Mouse (Mus musculus): Measurements from ENCODE around the gene Prkab2. TPM values are rescaled to one million over a fixed set of nuclear protein-coding genes. Genes with fewer than 3 reads are reported as not detected.

Prkab2 gene
- polyA plus RNA-seq, 1 experiment: 8.3 TPM

GRCm38 (mm10) chr3:97666154-97666553 is 8.2 kb downstream of the Prkab2 start:
- Histone ChIP-seq H3K4me1 (ENCODE audit: control insufficient read depth, insufficient read depth, low read length) (no peaks in the 10 kb centered on the region), H3K4me3 (replicated peaks; ENCODE audit: extremely low read depth, low read depth, low read length) (no peak overlapping the region)
- DNase-seq: no peak
- TF ChIP-seq POLR2A (IDR thresholded peaks at IDR 0.05; ENCODE audit: borderline replicate concordance, extremely low read depth, low read depth, low read length) (no peak), CTCF (IDR thresholded peaks at IDR 0.05; ENCODE audit: insufficient read depth, low read length) (no peak)
- WGBS: 63% methylated on average over 8 of the region's 8 CpGs

GRCm38 (mm10) chr3:97667093-97667675 is 9.2 kb downstream of the Prkab2 start:
- Histone ChIP-seq H3K4me3 (replicated peaks; ENCODE audit: extremely low read depth, low read depth, low read length) (no peak overlapping the region), H3K4me1 (ENCODE audit: control insufficient read depth, insufficient read depth, low read length) (no peaks in the 10 kb centered on the region)
- no peak for DNase-seq
- WGBS: 70% methylated on average over 14 of the region's 14 CpGs
- TF ChIP-seq POLR2A (IDR thresholded peaks at IDR 0.05; ENCODE audit: borderline replicate concordance, extremely low read depth, low read depth, low read length) (no peak), CTCF (IDR thresholded peaks at IDR 0.05; ENCODE audit: insufficient read depth, low read length) (no peak)

DNA sequence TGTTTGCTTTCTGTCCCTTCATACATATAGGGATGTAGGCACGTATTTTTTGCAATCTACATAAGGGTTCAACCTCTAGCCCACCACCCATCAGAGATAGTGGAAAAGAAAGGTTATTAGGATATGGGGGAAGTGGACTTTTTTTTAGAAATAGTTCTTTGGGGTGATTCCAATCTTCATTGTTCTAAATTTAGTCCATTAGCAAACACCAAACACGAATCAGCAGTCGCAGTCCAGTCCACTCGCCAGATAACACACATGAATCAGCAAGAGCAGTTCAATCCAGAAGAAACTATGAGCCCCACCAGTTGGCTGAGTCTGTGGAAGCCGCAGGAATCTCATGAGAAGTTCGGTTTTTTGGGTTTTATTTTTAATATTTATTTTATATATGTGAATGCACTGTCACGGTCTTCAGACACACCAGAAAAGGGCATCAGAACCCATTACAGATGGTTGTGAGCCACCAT is 16.7 kb downstream of the Prkab2 start, which contains the start of gene Gm17651:
TSS of gene Gm17651 (minus strand) at position 51 of the 467 bp plus-strand sequence.
- WGBS: 75% methylated on average over 7 of the region's 7 CpGs
- Histone ChIP-seq H3K4me1 (ENCODE audit: control insufficient read depth, insufficient read depth, low read length) (no peaks in the 10 kb centered on the region), H3K4me3 (replicated peaks; ENCODE audit: extremely low read depth, low read depth, low read length) (no peak within 1 kb of the TSS)
- DNase-seq: no peak
- TF ChIP-seq CTCF (IDR thresholded peaks at IDR 0.05; ENCODE audit: insufficient read depth, low read length) (no peak), POLR2A (IDR thresholded peaks at IDR 0.05; ENCODE audit: borderline replicate concordance, extremely low read depth, low read depth, low read length) (no peak)

- Histone ChIP-seq H3K4me3 (replicated peaks; ENCODE audit: extremely low read depth, low read depth, low read length) (no peak overlapping the region), H3K4me1 (ENCODE audit: control insufficient read depth, insufficient read depth, low read length) (no peaks in the 10 kb centered on the region)
- 91% methylated on average over 3 of the region's 3 CpGs for WGBS
- TF ChIP-seq CTCF (IDR thresholded peaks at IDR 0.05; ENCODE audit: insufficient read depth, low read length) (no peak), POLR2A (IDR thresholded peaks at IDR 0.05; ENCODE audit: borderline replicate concordance, extremely low read depth, low read depth, low read length) (no peak)
- DNase-seq: no peak
Observed at GRCm38 (mm10) chr3:97676126-97676525, 18.1 kb downstream of the Prkab2 start.

DNA sequence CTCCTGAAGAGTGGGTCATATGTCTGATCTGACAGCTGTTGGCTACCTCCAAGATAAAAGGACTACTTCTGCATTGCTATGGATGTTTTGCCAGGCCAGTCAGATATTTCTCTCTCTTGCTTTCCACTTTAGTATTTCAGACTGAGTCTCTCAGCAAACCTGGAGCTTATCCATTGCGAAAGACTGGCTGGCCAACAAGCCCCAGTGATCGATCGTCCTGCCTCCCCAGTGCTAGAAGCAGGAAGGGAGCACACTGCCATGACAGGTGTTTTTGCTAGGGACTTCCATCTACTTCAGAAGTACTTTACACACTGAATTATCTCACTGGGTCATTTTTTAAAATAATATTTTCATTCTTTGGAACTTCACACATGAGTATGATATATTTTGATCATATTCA is 20.4 kb downstream of the Prkab2 start:
- Histone ChIP-seq H3K4me1 (ENCODE audit: control insufficient read depth, insufficient read depth, low read length) (peaks cover 3% of the 10 kb centered on the region; the same call in 1 of the 2 replicates), H3K4me3 (replicated peaks; ENCODE audit: extremely low read depth, low read depth, low read length) (no peak overlapping the region)
- TF ChIP-seq CTCF (IDR thresholded peaks at IDR 0.05; ENCODE audit: insufficient read depth, low read length) (no peak), POLR2A (IDR thresholded peaks at IDR 0.05; ENCODE audit: borderline replicate concordance, extremely low read depth, low read depth, low read length) (no peak)
- WGBS: 87% methylated on average over 3 of the region's 3 CpGs
- no peak for DNase-seq

DNA sequence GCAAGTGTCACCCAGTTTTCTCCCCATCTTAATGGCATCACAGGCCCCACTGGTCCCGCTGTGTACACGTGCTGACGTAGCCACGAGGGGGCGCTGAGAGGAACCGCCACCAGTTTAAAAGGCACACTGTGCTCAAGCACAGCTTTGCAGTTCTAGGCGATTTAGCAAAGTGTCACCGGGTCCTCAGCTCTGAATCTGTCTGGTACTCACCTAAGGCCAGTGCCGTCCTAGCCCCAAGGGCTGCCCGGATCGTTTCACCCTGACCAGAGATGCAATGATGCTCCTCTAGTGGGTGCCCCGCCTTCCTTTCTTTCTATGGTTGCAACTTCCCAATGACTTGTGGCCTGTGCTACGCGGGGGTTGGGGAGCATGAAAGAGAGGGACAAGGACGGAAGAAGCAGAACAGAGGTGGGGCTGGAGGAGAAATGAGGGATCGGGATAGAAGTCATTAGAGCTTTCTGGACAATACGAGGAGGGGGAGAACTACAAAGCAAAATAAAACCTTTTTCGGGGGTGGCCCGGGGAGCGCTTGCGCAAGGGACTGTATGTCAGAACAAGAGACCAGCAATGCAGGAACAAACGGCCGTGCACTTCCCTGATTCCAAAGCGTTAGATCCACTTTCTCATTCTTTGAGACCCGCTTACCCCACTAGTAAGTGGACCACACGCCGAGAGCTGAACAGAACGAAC is 22.8 kb downstream of the Prkab2 start:
- TF ChIP-seq POLR2A (IDR thresholded peaks at IDR 0.05; ENCODE audit: borderline replicate concordance, extremely low read depth, low read depth, low read length) (no peak), CTCF (IDR thresholded peaks at IDR 0.05; ENCODE audit: insufficient read depth, low read length) (peak; percentile 83)
- 2% methylated on average over 28 of the region's 28 CpGs for WGBS
- H3K4me1 ChIP-seq (ENCODE audit: control insufficient read depth, insufficient read depth, low read length): peaks cover 3% of the 10 kb centered on the region; the same call in 1 of the 2 replicates
- H3K4me3 ChIP-seq (replicated peaks; ENCODE audit: extremely low read depth, low read depth, low read length): peak overlapping the region; percentile 58
- DNase-seq: peak; percentile 82

DNA sequence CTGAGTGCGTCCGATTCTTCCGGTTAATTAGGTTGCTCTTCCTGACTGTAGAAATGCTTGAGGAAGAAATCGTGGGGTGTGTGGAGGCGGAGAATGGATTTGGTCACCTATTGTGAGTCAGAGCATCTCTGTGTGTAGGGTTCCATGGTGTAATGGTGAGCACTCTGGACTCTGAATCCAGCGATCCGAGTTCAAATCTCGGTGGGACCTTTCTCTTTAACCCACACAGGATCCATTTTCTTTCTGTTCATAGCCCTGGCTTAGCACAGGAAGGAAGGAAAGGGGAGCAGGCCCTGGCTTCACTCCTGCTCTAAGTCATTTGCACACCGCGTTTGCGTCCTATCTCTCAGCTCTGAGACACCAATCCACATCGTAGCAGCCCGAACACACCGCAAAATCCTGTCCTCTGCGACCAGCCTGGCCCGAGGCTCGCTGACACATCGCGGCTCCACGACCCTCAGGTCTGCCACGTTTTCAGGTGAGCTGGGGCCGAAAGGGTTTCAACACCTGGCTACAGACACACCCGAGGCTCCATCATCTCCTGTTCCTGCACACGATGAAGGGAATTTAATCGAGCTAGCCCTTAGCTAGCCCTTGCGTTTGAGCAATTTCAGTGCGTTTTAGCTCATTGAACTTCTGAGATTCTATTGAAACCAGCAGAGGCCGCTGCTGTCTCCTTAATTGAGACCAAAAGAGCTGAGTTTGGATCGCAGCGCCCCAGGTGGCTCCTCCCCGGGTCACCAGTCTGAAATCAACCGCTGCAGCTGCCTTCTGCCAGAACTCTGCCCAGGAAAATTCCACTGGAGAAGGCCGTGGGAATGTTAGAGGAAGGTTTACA is 23.5 kb downstream of the Prkab2 start:
- TF ChIP-seq CTCF (IDR thresholded peaks at IDR 0.05; ENCODE audit: insufficient read depth, low read length) (peak; percentile 35), POLR2A (IDR thresholded peaks at IDR 0.05; ENCODE audit: borderline replicate concordance, extremely low read depth, low read depth, low read length) (no peak)
- Histone ChIP-seq H3K4me3 (replicated peaks; ENCODE audit: extremely low read depth, low read depth, low read length) (peak overlapping the region; percentile 58), H3K4me1 (ENCODE audit: control insufficient read depth, insufficient read depth, low read length) (peaks cover 3% of the 10 kb centered on the region; the same call in 1 of the 2 replicates)
- 2% methylated on average over 33 of the region's 33 CpGs for WGBS
- peak; percentile 63 for DNase-seq

GRCm38 (mm10) chr3:97682159-97682502 is 24.1 kb downstream of the Prkab2 start:
- 5% methylated on average over 11 of the region's 11 CpGs for WGBS
- DNase-seq: no peak
- Histone ChIP-seq H3K4me3 (replicated peaks; ENCODE audit: extremely low read depth, low read depth, low read length) (no peak overlapping the region), H3K4me1 (ENCODE audit: control insufficient read depth, insufficient read depth, low read length) (peaks cover 3% of the 10 kb centered on the region; the same call in 1 of the 2 replicates)
- TF ChIP-seq POLR2A (IDR thresholded peaks at IDR 0.05; ENCODE audit: borderline replicate concordance, extremely low read depth, low read depth, low read length) (no peak), CTCF (IDR thresholded peaks at IDR 0.05; ENCODE audit: insufficient read depth, low read length) (no peak)

DNA sequence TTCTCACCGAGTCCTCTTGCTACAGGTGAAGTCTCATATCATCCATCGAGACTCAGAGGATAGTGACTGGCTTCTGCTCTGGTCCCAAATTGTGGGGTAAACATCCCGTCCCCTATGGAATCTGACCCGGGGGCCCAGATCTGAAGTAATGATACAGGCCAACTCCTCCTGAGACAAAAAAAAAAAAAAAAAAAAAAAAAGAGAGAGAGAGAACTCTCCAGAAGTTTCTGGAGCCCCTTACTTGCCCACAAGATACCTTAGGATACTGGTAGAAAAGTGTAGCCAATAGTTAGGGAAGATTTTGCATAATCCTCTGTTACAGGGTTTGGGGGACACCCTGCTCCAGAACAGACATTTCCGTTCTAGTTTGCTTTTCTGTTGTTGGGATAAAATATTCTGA is 24.6 kb downstream of the Prkab2 start:
- 31% methylated on average over 5 of the region's 5 CpGs for WGBS
- DNase-seq: no peak
- Histone ChIP-seq H3K4me1 (ENCODE audit: control insufficient read depth, insufficient read depth, low read length) (peaks cover 3% of the 10 kb centered on the region; the same call in 1 of the 2 replicates), H3K4me3 (replicated peaks; ENCODE audit: extremely low read depth, low read depth, low read length) (no peak overlapping the region)
- TF ChIP-seq CTCF (IDR thresholded peaks at IDR 0.05; ENCODE audit: insufficient read depth, low read length): no peak
- TF ChIP-seq POLR2A (IDR thresholded peaks at IDR 0.05; ENCODE audit: borderline replicate concordance, extremely low read depth, low read depth, low read length): no peak

Measured in lung, adult 2 months (tissue).